Mouse (Mus musculus) MEL (cell line): ENCODE results near the gene Sipa1l3.

ENCODE experiments used
- CTCF ChIP-seq, 3 experiments: IDR thresholded peaks in 2 of 3; conservative IDR thresholded peaks in 1 of 3; 2 replicates each; pipeline ENCODE4 v1.5.1; 2011 to 2012; ENCODE audit warnings: low read length in 3 of 3, low read depth in 2 of 3, mild to moderate bottlenecking in 2 of 3, improper control_type of control experiment in 1 of 3, inconsistent platforms in 1 of 3, mixed read lengths in 1 of 3, moderate library complexity in 1 of 3; ENCODE audit not compliant: control insufficient read depth in 1 of 3, insufficient read depth in 1 of 3, poor library complexity in 1 of 3, severe bottlenecking in 1 of 3
- ELF1 ChIP-seq: IDR thresholded peaks from 2 replicates; pipeline ENCODE4 v1.6.1; 2014; ENCODE audit warnings: low read depth, mild to moderate bottlenecking, inconsistent platforms, low read length, improper control_type of control experiment, moderate library complexity
- EP300 ChIP-seq, 2 experiments: IDR thresholded peaks; 2 replicates each; pipeline ENCODE4 v1.6.1; 2011; ENCODE audit warnings: improper control_type of control experiment in 2 of 2, low read length in 2 of 2, low read depth in 1 of 2, mild to moderate bottlenecking in 1 of 2
- MAFK ChIP-seq: IDR thresholded peaks from 2 replicates; pipeline ENCODE4 v1.6.1; 2011; ENCODE audit warnings: low read depth, mild to moderate bottlenecking, low read length, improper control_type of control experiment, borderline replicate concordance
- MAZ ChIP-seq: IDR thresholded peaks from 2 replicates; pipeline ENCODE4 v1.6.1; 2012; ENCODE audit warnings: low read depth, mild to moderate bottlenecking, inconsistent platforms, low read length, improper control_type of control experiment
- POLR2A ChIP-seq, 2 experiments: IDR thresholded peaks; 2 replicates each; pipeline ENCODE4 v1.6.1; 2011 to 2012; ENCODE audit warnings: low read length in 2 of 2, mild to moderate bottlenecking in 2 of 2, control low read depth in 1 of 2, improper control_type of control experiment in 1 of 2, low read depth in 1 of 2, moderate library complexity in 1 of 2; ENCODE audit not compliant: control insufficient read depth in 1 of 2, insufficient read depth in 1 of 2, poor library complexity in 1 of 2
- POLR2AphosphoS2 ChIP-seq: IDR thresholded peaks from 2 replicates; pipeline ENCODE4 v1.6.1; 2011; ENCODE audit warnings: low read length, improper control_type of control experiment
- SMC3 ChIP-seq: IDR thresholded peaks from 2 replicates; pipeline ENCODE4 v1.6.1; 2011; ENCODE audit warnings: low read depth, low read length, improper control_type of control experiment
- TCF12 ChIP-seq: IDR thresholded peaks from 2 replicates; pipeline ENCODE4 v1.6.1; 2014; ENCODE audit warnings: low read depth, mild to moderate bottlenecking, inconsistent platforms, low read length, improper control_type of control experiment, moderate library complexity
- ZNF384 ChIP-seq: IDR thresholded peaks from 2 replicates; pipeline ENCODE4 v1.6.1; 2012; ENCODE audit warnings: low read depth, mild to moderate bottlenecking, inconsistent platforms, low read length, improper control_type of control experiment

DNA sequence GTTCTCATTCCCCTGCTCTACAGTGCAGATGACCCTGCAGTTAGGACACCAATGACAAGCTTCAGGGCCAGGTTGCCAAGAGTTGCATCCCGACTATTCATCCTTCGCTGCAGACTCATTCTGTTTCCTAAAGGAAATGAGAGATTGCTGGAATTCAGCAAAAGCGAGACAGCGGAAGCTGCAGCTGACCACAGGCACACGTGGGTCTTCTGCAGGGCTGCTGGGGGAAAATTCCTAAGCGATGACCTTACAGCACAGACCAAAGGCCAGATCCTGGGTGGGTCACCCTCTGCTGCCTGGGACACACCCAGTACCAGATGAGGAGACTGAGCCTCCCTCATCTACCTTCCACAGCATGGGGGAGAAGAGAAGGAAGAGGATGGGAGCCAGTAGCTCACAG lies 60.7 kb downstream of the Sipa1l3 start:
- TF ChIP-seq ELF1 = no peak
- no peak for TF ChIP-seq EP300 (IDR thresholded peaks at IDR 0.05; ENCODE audit: low read depth in 1 of 2, low read length in 2 of 2)
- TF ChIP-seq POLR2A (IDR thresholded peaks at IDR 0.05; ENCODE audit: control insufficient read depth in 1 of 2, insufficient read depth in 1 of 2, low read depth in 1 of 2, low read length in 2 of 2, poor library complexity in 1 of 2) = no peak
- TF ChIP-seq CTCF (IDR thresholded peaks at IDR 0.05 in 2 of 3, conservative IDR thresholded peaks at IDR 0.05 in 1 of 3; ENCODE audit: control insufficient read depth in 1 of 3, insufficient read depth in 1 of 3, low read depth in 2 of 3, low read length in 3 of 3, poor library complexity in 1 of 3, severe bottlenecking in 1 of 3) = no peak
- TF ChIP-seq POLR2AphosphoS2 = no peak
- no peak for TF ChIP-seq MAZ
- no peak for TF ChIP-seq TCF12
- TF ChIP-seq MAFK = no peak
- TF ChIP-seq ZNF384 = no peak
- no peak for TF ChIP-seq SMC3
